Mouse (Mus musculus) c-Kit-positive CD71-negative TER-119-negative erythroid progenitor cells, embryonic 14.5 days (primary cell): ENCODE results near the gene Thoc3.

Source experiments
- DNase-seq: peaks from one replicate; pipeline ENCODE4 v3.0.0-alpha.2; 2013; ENCODE audit warnings: low read depth

The Thoc3 gene

DNA sequence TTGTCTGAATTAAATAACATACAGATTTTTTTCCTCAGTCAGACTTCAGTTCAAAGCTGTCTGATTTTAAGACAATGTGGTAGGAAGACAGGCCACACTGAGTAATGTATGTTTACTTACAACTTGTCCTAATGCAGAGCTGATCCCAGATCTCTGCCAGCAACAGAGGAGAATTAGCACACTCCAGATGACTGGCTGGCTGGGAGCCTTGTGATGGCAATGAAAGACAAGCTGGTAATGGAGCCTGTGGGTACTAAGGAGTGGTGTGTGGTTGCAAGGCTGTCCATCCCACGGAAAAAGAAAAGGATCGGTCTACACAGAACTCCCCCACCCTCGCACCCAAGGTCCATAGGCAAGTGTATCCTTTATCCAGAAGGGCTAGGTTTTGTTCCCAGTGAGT, 25.0 kb downstream of the Thoc3 start:
- no peak for DNase-seq

DNA sequence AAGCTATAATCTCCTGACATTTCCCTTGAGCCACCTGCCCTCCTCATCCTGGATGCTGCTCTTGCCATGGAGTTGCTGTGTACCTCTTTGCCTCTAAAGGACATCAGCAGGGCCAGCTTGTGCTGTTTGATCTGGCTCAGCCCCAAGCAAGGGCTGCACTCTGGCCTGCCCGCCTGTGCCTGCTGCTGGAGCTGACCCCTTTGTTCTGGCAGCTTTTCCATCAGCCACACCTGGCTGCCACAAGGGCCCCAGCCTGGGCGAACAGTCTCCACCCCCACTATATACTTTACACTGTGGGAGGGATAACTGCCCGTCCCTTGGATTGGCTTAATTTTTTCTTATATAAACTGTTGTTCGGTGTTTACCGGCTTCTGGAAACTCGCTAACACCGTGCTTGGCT, 28.7 kb downstream of the Thoc3 start:
- no peak for DNase-seq

DNA sequence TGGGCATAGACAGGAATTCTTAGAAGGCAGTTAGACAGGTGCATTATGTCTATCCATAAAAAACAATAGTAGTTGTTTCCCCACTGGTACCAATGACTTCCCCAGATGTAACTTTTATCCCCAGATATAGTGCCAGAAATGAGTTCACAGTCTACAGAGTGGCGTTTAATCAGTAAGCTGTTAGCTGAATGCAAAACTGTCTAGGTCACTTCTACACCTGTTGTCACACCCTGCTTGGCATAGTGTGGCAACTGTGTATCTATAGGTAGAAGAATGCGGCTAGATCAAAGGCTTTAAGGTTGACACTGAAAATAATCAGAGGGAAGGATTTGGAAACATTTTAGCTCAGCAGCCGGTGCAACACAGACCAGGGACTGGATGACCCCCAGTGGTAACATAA, 29.8 kb downstream of the Thoc3 start:
- DNase-seq = no peak

DNA sequence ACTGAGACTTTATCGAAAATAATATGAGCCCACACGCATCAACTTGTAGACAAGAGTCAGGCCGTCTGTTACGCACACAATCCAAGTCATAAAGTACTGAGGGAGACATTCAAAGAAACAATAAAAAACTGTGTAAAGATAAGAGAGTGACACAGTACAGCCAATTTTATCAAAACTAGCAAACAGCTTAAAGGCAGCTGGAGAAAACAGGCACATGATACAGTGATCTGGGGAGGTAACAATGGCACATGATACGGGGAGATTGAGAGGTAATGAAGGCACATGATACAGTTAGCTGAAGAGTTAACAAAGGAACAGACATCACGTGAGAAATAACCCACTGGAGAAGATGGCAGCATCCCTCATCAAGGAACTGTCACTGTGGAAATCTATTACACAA, 31.6 kb downstream of the Thoc3 start:
- no peak for DNase-seq

DNA sequence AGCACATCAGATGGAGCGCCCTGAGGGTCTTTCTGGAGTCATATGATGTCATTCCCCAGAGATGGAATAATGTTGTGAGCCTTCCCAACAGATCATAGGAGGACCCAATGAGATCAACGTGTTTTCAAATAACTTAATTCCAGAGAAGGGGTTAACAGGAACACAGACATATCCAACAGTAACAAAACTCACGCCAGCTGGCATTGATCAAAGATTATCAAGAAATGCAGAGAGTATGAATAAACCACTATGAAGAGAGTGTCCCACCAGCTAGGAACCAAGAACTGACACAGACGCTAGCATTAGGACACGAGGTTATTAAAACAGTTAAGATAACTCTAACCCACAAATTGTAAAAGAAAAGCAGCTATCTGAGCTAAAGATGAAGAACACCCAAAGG, 32.0 kb downstream of the Thoc3 start:
- no peak for DNase-seq

DNA sequence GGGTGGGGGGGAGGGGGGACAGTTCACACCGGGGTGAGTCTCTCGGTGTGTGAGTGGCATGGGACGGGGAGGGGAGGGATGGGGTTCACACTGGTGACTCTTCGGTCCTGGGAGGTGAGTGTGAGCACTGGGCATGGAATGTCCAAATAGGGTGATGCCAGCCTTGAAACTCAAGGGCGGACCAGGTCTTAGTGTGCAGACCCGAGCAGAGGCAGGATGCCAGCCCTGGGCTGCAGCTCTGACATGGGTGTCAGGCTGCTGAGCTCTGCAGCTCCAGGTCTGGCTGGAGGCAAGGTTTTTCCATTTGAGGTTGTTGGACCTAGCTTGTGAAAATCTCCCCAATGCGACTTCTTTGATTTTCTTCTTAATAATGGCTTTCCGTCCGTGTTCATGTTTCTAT, 37.5 kb downstream of the Thoc3 start:
- DNase-seq = no peak

DNA sequence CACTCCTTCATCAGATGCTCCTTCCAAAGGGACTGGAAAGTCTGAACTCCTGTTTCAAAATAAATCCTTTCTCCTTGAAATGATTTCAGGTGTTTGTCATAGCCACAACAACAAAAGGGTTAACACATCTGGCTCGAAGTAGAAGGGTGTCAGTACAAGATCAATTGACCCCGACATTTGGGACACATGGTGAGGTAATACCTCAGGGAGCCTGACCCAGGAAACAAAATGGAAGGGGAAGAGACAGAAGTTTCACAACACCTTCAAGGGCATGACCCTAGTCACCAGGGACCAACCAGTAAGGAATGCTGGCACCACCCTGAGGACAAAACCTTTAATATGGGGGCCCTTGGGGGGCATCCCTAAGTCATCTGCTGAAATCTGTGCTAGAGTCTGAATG, 38.6 kb downstream of the Thoc3 start:
- DNase-seq = no peak

DNA sequence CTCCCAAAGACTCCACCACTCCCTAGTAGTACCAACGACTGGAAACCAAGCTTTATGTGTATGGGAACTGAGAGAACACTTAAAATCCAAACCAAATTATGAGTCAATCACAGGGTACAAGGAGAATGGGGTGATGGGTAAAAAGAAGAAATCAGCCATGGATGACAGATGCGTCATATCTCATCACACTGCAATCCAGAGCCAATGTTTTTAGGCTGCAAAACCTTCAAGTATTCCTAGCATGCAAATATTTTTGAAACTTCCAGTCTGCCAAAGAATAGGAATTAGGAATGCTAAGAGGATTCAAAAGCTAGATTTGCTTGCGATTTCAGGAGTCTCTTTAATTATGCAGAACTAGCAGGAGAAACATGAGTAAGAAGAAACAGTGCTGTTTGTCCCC, 39.9 kb downstream of the Thoc3 start:
- no peak for DNase-seq

DNA sequence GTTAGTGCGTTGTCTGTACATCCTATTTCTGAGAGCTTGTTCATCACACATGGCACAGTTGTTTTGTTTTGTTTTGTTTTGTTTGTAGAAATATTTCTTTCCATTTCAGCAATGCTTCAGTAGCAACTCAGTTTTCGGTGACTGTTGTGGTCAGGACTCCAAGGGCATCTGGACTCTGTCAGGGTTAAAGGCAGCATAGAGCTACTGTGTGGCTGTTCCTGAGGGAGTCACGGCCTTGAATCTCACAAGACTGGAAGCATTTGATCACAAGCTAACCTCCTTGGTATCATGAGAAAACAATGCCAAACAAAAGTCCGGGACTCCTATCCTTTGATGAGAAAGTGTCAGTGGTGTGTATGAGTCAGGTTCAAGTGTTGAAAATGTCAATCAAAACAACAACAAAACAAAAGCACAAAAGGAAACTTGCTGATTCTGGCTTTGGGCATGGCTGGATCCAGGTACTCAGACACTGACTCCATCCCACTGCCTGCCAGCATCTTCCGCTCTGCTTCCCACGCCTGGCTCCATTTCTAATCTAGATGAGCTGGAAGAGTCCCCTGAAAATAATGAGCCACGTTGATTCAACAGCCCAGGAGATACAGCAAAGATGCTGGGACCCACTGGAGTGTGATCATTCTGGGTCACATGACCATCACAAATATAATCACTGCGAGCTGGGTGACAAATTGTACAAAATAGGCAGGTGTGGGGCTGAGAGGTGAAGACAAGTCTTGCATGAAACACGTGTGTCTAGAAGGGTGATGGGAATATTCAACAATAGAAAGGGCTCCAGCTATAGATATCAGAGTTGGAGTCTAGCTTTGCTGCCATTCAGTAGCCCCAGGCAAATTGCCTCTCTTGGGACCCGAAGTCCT, 41.6 kb downstream of the Thoc3 start:
- no peak for DNase-seq

DNA sequence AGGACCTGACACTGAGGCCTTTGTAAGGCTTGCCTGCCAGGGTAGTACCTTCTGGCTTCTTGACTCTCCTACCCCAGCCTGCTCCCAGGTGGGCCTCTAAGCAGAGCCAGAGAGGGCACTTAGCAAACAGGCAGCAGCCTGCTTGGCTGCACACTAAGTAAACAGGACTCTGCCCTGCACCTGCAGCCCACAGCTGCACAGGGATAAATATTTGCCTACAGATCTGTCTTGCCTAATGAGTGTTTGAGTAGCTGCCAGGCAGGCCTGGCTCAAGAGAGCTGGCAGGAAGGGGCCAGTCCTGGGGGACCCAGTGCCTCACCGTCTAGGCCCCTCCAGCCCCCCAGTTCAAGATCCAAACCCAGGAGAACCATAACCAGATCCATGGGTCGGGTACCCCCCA, 43.4 kb downstream of the Thoc3 start:
- DNase-seq = no peak

DNA sequence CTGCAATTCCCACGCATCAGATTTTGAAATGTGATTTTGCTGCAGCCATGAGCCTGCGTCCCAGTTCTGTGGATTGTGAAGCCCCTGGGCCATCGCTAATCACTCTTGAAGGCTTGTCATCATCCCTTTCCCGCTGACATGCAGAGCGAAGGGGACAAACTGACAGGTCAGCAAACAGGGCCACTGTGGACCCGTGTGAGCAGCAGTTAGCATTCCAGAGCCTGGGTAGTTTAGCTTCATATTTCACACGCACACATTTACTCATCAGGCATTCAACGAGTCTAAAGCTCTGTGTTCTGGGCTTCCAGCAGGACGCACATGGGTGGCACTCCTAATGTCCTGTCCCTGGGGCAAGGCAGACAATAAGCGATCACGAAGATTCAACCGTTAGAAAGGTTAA, 48.4 kb downstream of the Thoc3 start:
- no peak for DNase-seq

DNA sequence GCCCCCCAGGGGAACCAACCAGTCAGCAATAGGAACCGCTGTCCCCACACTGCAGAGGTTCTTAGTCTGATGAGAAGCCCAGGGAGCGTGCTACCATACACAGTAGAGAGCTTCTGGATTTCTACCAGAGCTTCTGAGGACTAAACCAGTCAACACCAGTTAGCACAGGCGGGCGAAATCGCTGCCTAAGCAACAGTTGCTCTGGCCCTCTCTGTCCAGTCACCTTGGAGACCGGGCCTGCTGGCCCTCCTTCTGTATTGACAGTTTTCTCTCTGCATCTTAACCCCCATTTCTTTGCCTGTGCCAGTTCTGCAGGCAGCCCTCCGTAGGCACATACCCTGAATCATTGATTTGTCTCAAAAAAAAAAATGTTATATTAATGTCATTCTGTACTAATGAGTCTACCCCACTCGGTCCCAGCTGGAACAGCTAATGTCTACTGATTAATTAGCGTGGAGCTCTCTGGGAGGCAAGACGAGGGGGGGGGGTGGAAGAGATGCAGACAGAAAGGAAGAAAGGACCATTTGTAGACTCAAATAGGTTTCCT, 49.8 kb downstream of the Thoc3 start:
- DNase-seq = no peak

DNA sequence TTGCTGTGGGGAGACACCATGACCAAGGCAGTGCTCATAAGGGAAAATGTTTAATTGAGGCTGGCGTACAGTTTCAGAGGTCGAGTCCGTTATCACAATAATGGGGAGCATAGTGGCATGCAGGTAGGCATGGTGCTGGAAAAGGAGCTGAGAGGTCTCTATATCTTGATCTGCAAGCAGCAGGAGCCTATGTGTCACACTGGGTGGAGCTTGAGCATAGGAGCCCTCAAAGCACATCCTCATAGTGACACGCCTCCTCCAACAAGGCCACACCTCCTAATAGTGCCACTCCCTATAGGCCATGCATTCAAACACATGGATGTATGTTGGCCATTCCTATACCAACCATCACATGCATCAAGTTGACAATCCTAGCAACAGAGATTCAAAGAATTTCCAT, 53.6 kb downstream of the Thoc3 start:
- no peak for DNase-seq

DNA sequence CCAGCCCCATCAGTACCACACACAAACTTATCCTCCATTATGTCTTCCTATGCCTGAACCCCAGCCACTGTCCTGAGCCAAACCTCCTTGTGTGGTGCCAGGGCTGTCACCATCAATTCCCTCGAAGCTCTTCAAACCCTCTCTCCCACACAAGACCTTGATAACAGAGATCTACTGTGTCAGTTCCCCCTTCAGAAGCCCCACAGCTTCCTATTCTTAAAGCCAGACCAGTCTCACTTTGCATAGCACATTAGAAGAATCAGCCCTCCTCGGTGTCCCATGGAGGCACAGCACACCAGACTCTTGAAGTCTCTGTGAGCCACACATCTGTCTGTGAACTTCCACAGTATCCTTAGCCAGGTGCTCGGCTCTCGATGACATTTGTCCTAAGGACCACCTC, 55.9 kb downstream of the Thoc3 start:
- no peak for DNase-seq

DNA sequence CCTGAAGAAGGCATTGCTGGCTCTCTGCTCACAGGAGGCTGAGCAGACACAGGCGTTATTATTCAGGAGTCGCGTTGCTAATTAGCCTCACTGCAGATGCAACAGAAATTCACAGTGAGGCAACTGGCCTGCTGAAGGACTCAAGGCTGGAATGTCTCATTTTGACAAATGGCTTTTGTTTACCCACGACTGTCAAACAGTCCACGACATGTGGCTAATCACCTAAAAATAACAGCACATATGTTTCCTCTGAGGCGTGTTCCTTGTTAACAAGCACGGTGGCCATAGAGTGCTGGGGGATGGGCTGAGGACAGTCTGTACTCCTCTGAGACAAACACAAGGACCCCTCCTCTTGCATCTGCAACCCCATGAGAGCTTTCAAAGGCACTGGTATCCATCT, 56.4 kb downstream of the Thoc3 start:
- DNase-seq = no peak

DNA sequence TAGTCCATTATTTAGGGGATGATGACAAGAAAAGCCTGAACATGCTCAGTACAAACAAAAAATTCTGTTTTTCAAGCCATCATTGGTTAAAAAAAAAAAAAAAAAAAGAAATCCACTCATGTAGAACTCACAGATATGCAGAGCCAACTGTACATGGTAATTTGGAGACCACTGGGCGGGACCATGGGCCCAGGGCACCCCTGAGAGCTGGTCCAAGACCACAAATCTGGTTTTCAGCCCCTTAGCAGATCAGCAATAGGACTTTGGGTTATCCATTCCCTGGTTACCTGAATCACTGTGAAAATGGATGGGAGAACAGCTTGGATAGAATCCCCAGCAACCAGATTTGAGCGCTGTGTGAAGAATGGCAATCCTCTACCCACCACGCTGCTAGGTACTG, 57.0 kb downstream of the Thoc3 start:
- no peak for DNase-seq
